Mouse (Mus musculus) lung, adult 18-20 months (tissue): ENCODE results near the gene Olfr57.
"Not testable (repeated sequence)": the region's sequence is repeated elsewhere in the genome, so short reads cannot be mapped to it uniquely, and the experiment has no call there.

Source experiments
- DNase-seq, 2 experiments: peaks; one replicate each; pipeline ENCODE4 v3.0.0; 2022; ENCODE audit warnings: mixed read lengths in 2 of 2

Gene Olfr57

GRCm38 (mm10) chr10:79028441-79028840, at the start of gene Olfr57:
Gene Olfr57, plus strand, starts transcription at chr10:79028741.
- DNase-seq = no peak

GRCm38 (mm10) chr10:78980750-78981149, 47.8 kb upstream of the Olfr57 start, which contains the start of gene Olfr1352:
Gene Olfr1352, plus strand, starts transcription at chr10:78981050.
- no peak for DNase-seq

GRCm38 (mm10) chr10:79012172-79012571, 16.4 kb upstream of the Olfr57 start, which contains the start of gene Olfr1351:
Gene Olfr1351, plus strand, starts transcription at chr10:79012472.
- DNase-seq = no peak

DNA sequence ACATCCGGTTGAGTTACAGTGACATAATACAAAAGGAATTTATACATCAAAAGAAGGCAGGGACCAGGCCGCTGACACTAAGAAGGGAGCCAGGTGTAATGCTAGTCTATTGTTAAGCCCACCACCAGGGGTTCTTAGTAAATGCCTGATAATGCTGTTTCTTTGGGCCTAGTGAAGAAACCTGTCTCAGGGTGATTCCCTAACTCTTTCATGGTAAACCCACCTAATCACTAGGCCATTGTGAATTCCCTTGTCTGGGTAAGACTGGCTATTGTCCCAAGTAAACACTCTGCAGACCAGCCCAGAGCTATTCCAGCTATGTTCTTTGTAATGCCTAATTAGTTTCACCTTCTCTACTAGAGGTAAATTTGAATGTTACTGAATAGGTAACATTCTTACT, 13.9 kb downstream of the Olfr57 start:
- not testable (repeated sequence) for DNase-seq

DNA sequence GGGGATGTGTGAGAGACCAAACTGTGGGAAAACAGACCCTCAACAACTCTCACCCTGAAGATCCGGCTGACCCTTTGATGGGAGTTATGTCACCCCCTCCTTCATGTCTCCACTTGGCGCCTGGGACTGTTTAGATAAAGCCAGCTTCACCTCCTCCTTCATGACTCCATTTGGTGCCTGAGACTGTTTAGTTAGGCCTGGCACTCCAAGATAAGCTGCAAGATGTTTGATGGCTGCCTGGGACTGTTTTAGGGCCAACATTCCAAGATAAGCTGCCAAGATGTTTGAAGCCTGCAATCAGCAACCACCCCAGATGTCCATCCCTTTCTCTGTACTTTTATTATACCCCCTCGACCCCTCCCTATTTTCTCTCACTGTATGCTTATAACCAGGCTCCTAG, 28.8 kb downstream of the Olfr57 start:
- not testable (repeated sequence) for DNase-seq
